Mouse (Mus musculus) cerebellum, adult 18-20 months (tissue): ENCODE data around the gene Smad9.

ENCODE experiments used
- DNase-seq, 2 experiments: peaks; one replicate each; pipeline ENCODE4 v3.0.0; 2021

Gene Smad9

GRCm38 (mm10) chr3:54759211-54759610 lies 3.8 kb downstream of the Smad9 start:
- DNase-seq: no peak

- no peak for DNase-seq
Observed at GRCm38 (mm10) chr3:54760321-54761115, 5.1 kb downstream of the Smad9 start.

GRCm38 (mm10) chr3:54761258-54761657 lies 5.9 kb downstream of the Smad9 start:
- DNase-seq: no peak

- DNase-seq: peak; percentile 41 to 64
Observed at GRCm38 (mm10) chr3:54764418-54764817, 9.0 kb downstream of the Smad9 start.

GRCm38 (mm10) chr3:54765521-54765920 lies 10.1 kb downstream of the Smad9 start:
- peak in 1 of 2 experiments; percentile 22 for DNase-seq

- DNase-seq: no peak
Observed at GRCm38 (mm10) chr3:54766034-54766433, 10.7 kb downstream of the Smad9 start.

GRCm38 (mm10) chr3:54766811-54767210 lies 11.4 kb downstream of the Smad9 start:
- no peak for DNase-seq

- no peak for DNase-seq
Observed at GRCm38 (mm10) chr3:54768592-54768991, 13.2 kb downstream of the Smad9 start.

- DNase-seq: no peak
Observed at GRCm38 (mm10) chr3:54769349-54770275, 14.2 kb downstream of the Smad9 start.

GRCm38 (mm10) chr3:54773613-54774012 lies 18.2 kb downstream of the Smad9 start:
- DNase-seq: no peak

GRCm38 (mm10) chr3:54775989-54776631 lies 20.7 kb downstream of the Smad9 start:
- DNase-seq: no peak

GRCm38 (mm10) chr3:54790601-54791000 lies 35.2 kb downstream of the Smad9 start:
- no peak for DNase-seq

GRCm38 (mm10) chr3:54791822-54792677 lies 36.7 kb downstream of the Smad9 start:
- no peak for DNase-seq

GRCm38 (mm10) chr3:54793762-54794161 lies 38.4 kb downstream of the Smad9 start:
- DNase-seq: no peak

GRCm38 (mm10) chr3:54795379-54795778 lies 40.0 kb downstream of the Smad9 start:
- DNase-seq: no peak

GRCm38 (mm10) chr3:54795806-54796205 lies 40.4 kb downstream of the Smad9 start:
- no peak for DNase-seq

- DNase-seq: peak; percentile 61 to 65
Observed at GRCm38 (mm10) chr3:54797211-54797610, 41.8 kb downstream of the Smad9 start.

- no peak for DNase-seq
Observed at GRCm38 (mm10) chr3:54803713-54804112, 48.3 kb downstream of the Smad9 start.

- DNase-seq: peak in 1 of 2 experiments; percentile 58
Observed at GRCm38 (mm10) chr3:54807061-54807661, 51.8 kb downstream of the Smad9 start.

GRCm38 (mm10) chr3:54807666-54808217 lies 52.4 kb downstream of the Smad9 start, which contains the start of gene Rfxap:
TSS of gene Rfxap (minus strand) at chr3:54807791.
- DNase-seq: peak; percentile 96 to 98

GRCm38 (mm10) chr3:54809111-54809510 lies 53.7 kb downstream of the Smad9 start:
- DNase-seq: no peak
